Mouse (Mus musculus): ENCODE data around the gene Pth1r. TPM values are rescaled to one million over a fixed set of nuclear protein-coding genes. Genes with fewer than 3 reads are reported as not detected.

Gene Pth1r
- total and polyA plus RNA-seq, 3 experiments, result 0.15 to 0.77 TPM; not detected in 1

- no peak overlapping the region for H3K27ac ChIP-seq (ENCODE audit: control insufficient read depth, low read depth, low read length)
- no peak overlapping the region for H3K4me3 ChIP-seq (ENCODE audit: control insufficient read depth in 1 of 2, insufficient read depth in 1 of 2, low read depth in 2 of 2, low read length in 2 of 2)
- H3K9ac ChIP-seq (ENCODE audit: control insufficient read depth, low read depth, low read length, poor library complexity, severe bottlenecking), result no peak overlapping the region
- no peak for TF ChIP-seq MAFK (IDR thresholded peaks at IDR 0.05; ENCODE audit: borderline replicate concordance, low read depth, low read length)
- no peak for TF ChIP-seq MEF2A (IDR thresholded peaks at IDR 0.05; ENCODE audit: extremely low read depth, insufficient replicate concordance, low read depth, low read length, poor library complexity, severe bottlenecking)
- no peak for TF ChIP-seq USF2 (IDR thresholded peaks at IDR 0.05; ENCODE audit: borderline replicate concordance in 1 of 2, insufficient read depth in 1 of 2, low read depth in 1 of 2, low read length in 2 of 2)
- TF ChIP-seq POLR2AphosphoS5 (IDR thresholded peaks at IDR 0.05; ENCODE audit: borderline replicate concordance, low read depth, low read length), result no peak
- no peak for TF ChIP-seq MAZ (IDR thresholded peaks at IDR 0.05; ENCODE audit: low read depth, low read length)
- TF ChIP-seq USF1 (IDR thresholded peaks at IDR 0.05; ENCODE audit: low read depth, low read length), result no peak
- TF ChIP-seq TCF12 (IDR thresholded peaks at IDR 0.05; ENCODE audit: low read depth, low read length), result no peak
- TF ChIP-seq ZC3H11A (IDR thresholded peaks at IDR 0.05; ENCODE audit: low read depth, low read length), result no peak
- TF ChIP-seq SMC3 (IDR thresholded peaks at IDR 0.05; ENCODE audit: low read depth, low read length), result no peak
- TF ChIP-seq TAL1 (IDR thresholded peaks at IDR 0.05; ENCODE audit: low read length), result no peak
- TF ChIP-seq GABPA (IDR thresholded peaks at IDR 0.05; ENCODE audit: low read depth, low read length), result no peak
- H3K36me3 ChIP-seq (ENCODE audit: control insufficient read depth in 1 of 2, insufficient read depth in 2 of 2, low read length in 2 of 2), result no peaks in the 10 kb centered on the region
- no peaks in the 10 kb centered on the region for H3K4me1 ChIP-seq (ENCODE audit: control insufficient read depth in 1 of 2, insufficient read depth in 2 of 2, low read length in 2 of 2)
- no peaks in the 10 kb centered on the region for H3K9me3 ChIP-seq (replicated peaks; ENCODE audit: insufficient read depth, low read length)
- no peak for DNase-seq (ENCODE audit: low read depth, low spot score)
- H3K27me3 ChIP-seq (ENCODE audit: control insufficient read depth in 1 of 2, insufficient read depth in 2 of 2, low read length in 2 of 2), result no peaks in the 10 kb centered on the region
- no peaks in the 10 kb centered on the region for H3K79me2 ChIP-seq (ENCODE audit: control insufficient read depth, insufficient read depth, low read length, poor library complexity)
Observed at GRCm38 (mm10) chr9:110719977-110720376, 27.0 kb downstream of the Pth1r start.

GRCm38 (mm10) chr9:110718810-110719209 is 28.1 kb downstream of the Pth1r start:
- Histone ChIP-seq H3K27ac (ENCODE audit: control insufficient read depth, low read depth, low read length) (no peak overlapping the region), H3K79me2 (ENCODE audit: control insufficient read depth, insufficient read depth, low read length, poor library complexity) (no peaks in the 10 kb centered on the region), H3K36me3 (ENCODE audit: control insufficient read depth in 1 of 2, insufficient read depth in 2 of 2, low read length in 2 of 2) (no peaks in the 10 kb centered on the region), H3K4me1 (ENCODE audit: control insufficient read depth in 1 of 2, insufficient read depth in 2 of 2, low read length in 2 of 2) (no peaks in the 10 kb centered on the region), H3K9me3 (replicated peaks; ENCODE audit: insufficient read depth, low read length) (no peaks in the 10 kb centered on the region), H3K9ac (ENCODE audit: control insufficient read depth, low read depth, low read length, poor library complexity, severe bottlenecking) (no peak overlapping the region), H3K4me3 (ENCODE audit: control insufficient read depth in 1 of 2, insufficient read depth in 1 of 2, low read depth in 2 of 2, low read length in 2 of 2) (no peak overlapping the region), H3K27me3 (ENCODE audit: control insufficient read depth in 1 of 2, insufficient read depth in 2 of 2, low read length in 2 of 2) (no peaks in the 10 kb centered on the region)
- no peak for DNase-seq (ENCODE audit: low read depth, low spot score)
- TF ChIP-seq CTCF (IDR thresholded peaks at IDR 0.05 in 2 of 3, conservative IDR thresholded peaks at IDR 0.05 in 1 of 3; ENCODE audit: control insufficient read depth in 1 of 3, insufficient read depth in 1 of 3, low read depth in 2 of 3, low read length in 3 of 3, poor library complexity in 1 of 3, severe bottlenecking in 1 of 3) (no peak), ELF1 (IDR thresholded peaks at IDR 0.05; ENCODE audit: low read depth, low read length) (no peak), POLR2A (IDR thresholded peaks at IDR 0.05; ENCODE audit: control insufficient read depth in 1 of 2, insufficient read depth in 1 of 2, low read depth in 1 of 2, low read length in 2 of 2, poor library complexity in 1 of 2) (no peak), RCOR1 (IDR thresholded peaks at IDR 0.05; ENCODE audit: low read depth, low read length) (no peak), MAX (IDR thresholded peaks at IDR 0.05; ENCODE audit: low read length) (no peak), USF2 (IDR thresholded peaks at IDR 0.05; ENCODE audit: borderline replicate concordance in 1 of 2, insufficient read depth in 1 of 2, low read depth in 1 of 2, low read length in 2 of 2) (no peak), E2F4 (IDR thresholded peaks at IDR 0.05; ENCODE audit: borderline replicate concordance, low read depth, low read length) (no peak), GATA1 (IDR thresholded peaks at IDR 0.05; ENCODE audit: low read depth, low read length) (no peak), RAD21 (IDR thresholded peaks at IDR 0.05; ENCODE audit: low read depth, low read length) (no peak), JUND (IDR thresholded peaks at IDR 0.05; ENCODE audit: low read depth, low read length) (no peak), SMC3 (IDR thresholded peaks at IDR 0.05; ENCODE audit: low read depth, low read length) (no peak), CHD1 (IDR thresholded peaks at IDR 0.05; ENCODE audit: low read depth, low read length) (no peak), HCFC1 (IDR thresholded peaks at IDR 0.05; ENCODE audit: low read depth, low read length) (no peak), UBTF (IDR thresholded peaks at IDR 0.05; ENCODE audit: borderline replicate concordance, insufficient read depth, low read depth, low read length) (no peak), MAFK (IDR thresholded peaks at IDR 0.05; ENCODE audit: borderline replicate concordance, low read depth, low read length) (no peak), SIN3A (IDR thresholded peaks at IDR 0.05; ENCODE audit: low read length) (no peak), ZMIZ1 (IDR thresholded peaks at IDR 0.05; ENCODE audit: low read depth, low read length) (no peak)
